Mouse (Mus musculus): Measurements from ENCODE around the gene Atp5j.

DNA sequence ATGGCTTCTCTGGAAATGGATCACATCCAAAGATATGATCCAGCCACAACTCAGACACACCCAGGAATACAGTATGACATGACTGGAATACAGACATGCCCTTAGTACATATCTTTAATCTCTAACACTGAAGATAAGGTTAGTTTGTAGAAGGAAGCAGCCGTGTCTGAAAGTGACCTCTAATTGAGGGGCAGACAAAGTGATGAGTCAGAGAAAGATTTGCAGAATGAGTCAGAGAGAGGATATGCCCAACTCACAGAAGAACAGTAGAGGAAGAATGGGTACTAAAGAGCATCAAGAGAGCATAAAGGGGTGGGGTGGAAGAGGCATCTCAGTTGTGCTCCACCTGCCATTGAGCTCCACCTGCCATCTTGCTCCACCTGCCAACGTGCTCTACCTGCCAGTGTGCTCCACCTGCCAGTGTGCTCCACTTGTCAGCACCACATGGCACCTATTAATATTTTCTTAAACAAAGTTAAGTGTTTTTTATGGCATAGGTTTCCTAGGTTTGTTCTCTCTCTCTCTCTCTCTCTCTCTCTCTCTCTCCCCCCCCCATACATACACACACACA lies 44.7 kb downstream of the Atp5j start:
- TF ChIP-seq USF2 (IDR thresholded peaks at IDR 0.05; ENCODE audit: borderline replicate concordance in 1 of 2, insufficient read depth in 1 of 2, low read depth in 1 of 2, low read length in 2 of 2), result no peak
- no peak for TF ChIP-seq ZKSCAN1 (IDR thresholded peaks at IDR 0.05; ENCODE audit: low read depth, low read length)
- TF ChIP-seq GATA1 (IDR thresholded peaks at IDR 0.05; ENCODE audit: low read depth, low read length), result no peak
- no peak for TF ChIP-seq TAL1 (IDR thresholded peaks at IDR 0.05; ENCODE audit: low read length)
- no peak for TF ChIP-seq CTCF (IDR thresholded peaks at IDR 0.05 in 2 of 3, conservative IDR thresholded peaks at IDR 0.05 in 1 of 3; ENCODE audit: control insufficient read depth in 1 of 3, insufficient read depth in 1 of 3, low read depth in 2 of 3, low read length in 3 of 3, poor library complexity in 1 of 3, severe bottlenecking in 1 of 3)
- no peak for TF ChIP-seq POLR2A (IDR thresholded peaks at IDR 0.05; ENCODE audit: control insufficient read depth in 1 of 2, insufficient read depth in 1 of 2, low read depth in 1 of 2, low read length in 2 of 2, poor library complexity in 1 of 2)

Data from MEL (cell line).